Mouse (Mus musculus): ENCODE measurements around the gene Eif1b. TPM values are rescaled to one million over a fixed set of nuclear protein-coding genes. Genes with fewer than 3 reads are reported as not detected.
A peak's percentile ranks its signal among the peaks of the same experiment; 100 is the strongest.
"Not testable (repeated sequence)": the region's sequence is repeated elsewhere in the genome, so short reads cannot be mapped to it uniquely, and the experiment has no call there.

Eif1b gene
- polyA plus RNA-seq, 1 experiment from 2014 or later, result 454 TPM

GRCm38 (mm10) chr9:120530471-120530870, 38.4 kb downstream of the Eif1b start:
- H3K9me3 ChIP-seq (replicated peaks; ENCODE audit: control insufficient read depth, low read length), result no peaks in the 10 kb centered on the region
- no peak overlapping the region for H3K4me2 ChIP-seq (ENCODE audit: low read length)
- H3K4me1 ChIP-seq (ENCODE audit: control insufficient read depth, insufficient read depth, low read length), result no peaks in the 10 kb centered on the region
- ATAC-seq (no peak), DNase-seq (ENCODE audit: low spot score) (no peak)
- H3K27me3 ChIP-seq (replicated peaks; ENCODE audit: control insufficient read depth, insufficient read depth, low read length), result no peaks in the 10 kb centered on the region
- WGBS, result 85% methylated on average over 5 of the region's 5 CpGs
- H3K36me3 ChIP-seq (ENCODE audit: control insufficient read depth, insufficient read depth, low read length), result no peaks in the 10 kb centered on the region
- H3K9ac ChIP-seq (ENCODE audit: low read length), result no peak overlapping the region
- no peak overlapping the region for H3K4me3 ChIP-seq (ENCODE audit: low read depth, low read length)
- H3K27ac ChIP-seq (ENCODE audit: low read depth, low read length), result no peak overlapping the region

- no peaks in the 10 kb centered on the region for H3K9me3 ChIP-seq (replicated peaks; ENCODE audit: control insufficient read depth, low read length)
- H3K9ac ChIP-seq (ENCODE audit: low read length), result no peak overlapping the region
- ATAC-seq (no peak), DNase-seq (ENCODE audit: low spot score) (no peak)
- 88% methylated on average over 6 of the region's 6 CpGs for WGBS
- no peaks in the 10 kb centered on the region for H3K36me3 ChIP-seq (ENCODE audit: control insufficient read depth, insufficient read depth, low read length)
- no peaks in the 10 kb centered on the region for H3K27me3 ChIP-seq (replicated peaks; ENCODE audit: control insufficient read depth, insufficient read depth, low read length)
- no peaks in the 10 kb centered on the region for H3K4me1 ChIP-seq (ENCODE audit: control insufficient read depth, insufficient read depth, low read length)
- no peak overlapping the region for H3K4me2 ChIP-seq (ENCODE audit: low read length)
- H3K4me3 ChIP-seq (ENCODE audit: low read depth, low read length), result no peak overlapping the region
- no peak overlapping the region for H3K27ac ChIP-seq (ENCODE audit: low read depth, low read length)
These were observed 40.0 kb downstream of the Eif1b start for GRCm38 (mm10) chr9:120532062-120532461.

GRCm38 (mm10) chr9:120532691-120533090, 40.7 kb downstream of the Eif1b start:
- Histone ChIP-seq H3K9me3 (replicated peaks; ENCODE audit: control insufficient read depth, low read length) (no peaks in the 10 kb centered on the region), H3K4me2 (ENCODE audit: low read length) (no peak overlapping the region), H3K27ac (ENCODE audit: low read depth, low read length) (no peak overlapping the region), H3K4me3 (ENCODE audit: low read depth, low read length) (no peak overlapping the region), H3K4me1 (ENCODE audit: control insufficient read depth, insufficient read depth, low read length) (no peaks in the 10 kb centered on the region), H3K27me3 (replicated peaks; ENCODE audit: control insufficient read depth, insufficient read depth, low read length) (no peaks in the 10 kb centered on the region), H3K9ac (ENCODE audit: low read length) (no peak overlapping the region), H3K36me3 (ENCODE audit: control insufficient read depth, insufficient read depth, low read length) (no peaks in the 10 kb centered on the region)
- ATAC-seq (no peak), DNase-seq (ENCODE audit: low spot score) (no peak)
- whole genome bisulfite sequencing, result 86% methylated on average over 6 of the region's 6 CpGs

- H3K9me3 ChIP-seq (replicated peaks; ENCODE audit: control insufficient read depth, low read length); H3K9ac ChIP-seq (ENCODE audit: low read length); ATAC-seq; DNase-seq (ENCODE audit: low spot score); H3K4me1 ChIP-seq (ENCODE audit: control insufficient read depth, insufficient read depth, low read length); H3K4me3 ChIP-seq (ENCODE audit: low read depth, low read length); H3K27ac ChIP-seq (ENCODE audit: low read depth, low read length); H3K4me2 ChIP-seq (ENCODE audit: low read length); H3K36me3 ChIP-seq (ENCODE audit: control insufficient read depth, insufficient read depth, low read length); H3K27me3 ChIP-seq (replicated peaks; ENCODE audit: control insufficient read depth, insufficient read depth, low read length): not testable (repeated sequence)
- 96% methylated on average over 8 of the region's 8 CpGs for WGBS
These were observed 41.5 kb downstream of the Eif1b start for GRCm38 (mm10) chr9:120533446-120533950.

- H3K4me2 ChIP-seq (ENCODE audit: low read length), result peak within 1 kb of the TSS; percentile 73
- H3K27me3 ChIP-seq (replicated peaks; ENCODE audit: control insufficient read depth, insufficient read depth, low read length), result peaks cover 14% of the 10 kb centered on the region
- peak; percentile 34; the same call in 1 of the 2 replicates for ATAC-seq
- peak within 1 kb of the TSS; percentile 34 for H3K4me3 ChIP-seq (ENCODE audit: low read depth, low read length)
- 2% methylated on average over 31 of the region's 31 CpGs for WGBS
- no peaks in the 10 kb centered on the region for H3K36me3 ChIP-seq (ENCODE audit: control insufficient read depth, insufficient read depth, low read length)
- H3K9ac ChIP-seq (ENCODE audit: low read length), result peak within 1 kb of the TSS; percentile 63
- no peaks in the 10 kb centered on the region for H3K9me3 ChIP-seq (replicated peaks; ENCODE audit: control insufficient read depth, low read length)
- no peaks in the 10 kb centered on the region for H3K4me1 ChIP-seq (ENCODE audit: control insufficient read depth, insufficient read depth, low read length)
- no peak within 1 kb of the TSS for H3K27ac ChIP-seq (ENCODE audit: low read depth, low read length)
- DNase-seq (ENCODE audit: low spot score), result peak; percentile 29
These were observed 47.7 kb downstream of the Eif1b start, which contains the start of gene Entpd3 for GRCm38 (mm10) chr9:120539662-120540251. Entpd3 (plus strand) TSS chr9:120539818.

GRCm38 (mm10) chr9:120541411-120541810, 49.4 kb downstream of the Eif1b start:
- no peak overlapping the region for H3K4me3 ChIP-seq (ENCODE audit: low read depth, low read length)
- DNase-seq (ENCODE audit: low spot score), result no peak
- peaks cover 14% of the 10 kb centered on the region for H3K27me3 ChIP-seq (replicated peaks; ENCODE audit: control insufficient read depth, insufficient read depth, low read length)
- no peak for ATAC-seq
- H3K27ac ChIP-seq (ENCODE audit: low read depth, low read length), result no peak overlapping the region
- WGBS, result no CpG with 5 or more reads among the region's 2 CpGs
- H3K9ac ChIP-seq (ENCODE audit: low read length), result no peak overlapping the region
- no peaks in the 10 kb centered on the region for H3K4me1 ChIP-seq (ENCODE audit: control insufficient read depth, insufficient read depth, low read length)
- H3K4me2 ChIP-seq (ENCODE audit: low read length), result no peak overlapping the region
- no peaks in the 10 kb centered on the region for H3K9me3 ChIP-seq (replicated peaks; ENCODE audit: control insufficient read depth, low read length)
- H3K36me3 ChIP-seq (ENCODE audit: control insufficient read depth, insufficient read depth, low read length), result no peaks in the 10 kb centered on the region

- Histone ChIP-seq H3K4me1 (ENCODE audit: control insufficient read depth, insufficient read depth, low read length) (no peaks in the 10 kb centered on the region), H3K9ac (ENCODE audit: low read length) (no peak overlapping the region), H3K4me3 (ENCODE audit: low read depth, low read length) (no peak overlapping the region), H3K4me2 (ENCODE audit: low read length) (no peak overlapping the region), H3K27ac (ENCODE audit: low read depth, low read length) (no peak overlapping the region), H3K9me3 (replicated peaks; ENCODE audit: control insufficient read depth, low read length) (no peaks in the 10 kb centered on the region), H3K36me3 (ENCODE audit: control insufficient read depth, insufficient read depth, low read length) (no peaks in the 10 kb centered on the region), H3K27me3 (replicated peaks; ENCODE audit: control insufficient read depth, insufficient read depth, low read length) (peaks cover 14% of the 10 kb centered on the region)
- DNase-seq (ENCODE audit: low spot score), result no peak
- WGBS, result 43% methylated on average over 6 of the region's 6 CpGs
- no peak for ATAC-seq
These were observed 50.2 kb downstream of the Eif1b start for GRCm38 (mm10) chr9:120542241-120542640.

Other genes with a start within 250 kb of the Eif1b start
- gene Myrip, start 190.7 kb upstream of the Eif1b start, polyA plus RNA-seq (2014; fragmentation: Nextera tagmentation; extraction: Ambion mirVana), result 0.89 and 1.3 TPM in 2 replicates
- gene Entpd3, start 47.6 kb downstream of the Eif1b start, polyA plus RNA-seq (2014; fragmentation: Nextera tagmentation; extraction: Ambion mirVana), result 1.1 and 1.5 TPM in 2 replicates
- gene Rpl14, start 79.2 kb downstream of the Eif1b start, polyA plus RNA-seq (2014; fragmentation: Nextera tagmentation; extraction: Ambion mirVana), result 510 and 595 TPM in 2 replicates

Data from forebrain, embryonic 14.5 days (tissue).